Mouse (Mus musculus): ENCODE data around the gene Etfbkmt.

Gene Etfbkmt

GRCm38 (mm10) chr6:149139471-149139870 is at the start of gene Etfbkmt:
Etfbkmt (plus strand) TSS chr6:149139849.
- in situ Hi-C loops (cut with MboI; ENCODE audit: low sequenced_read_pairs), result no loop called here

- in situ Hi-C loops (cut with MboI; ENCODE audit: low sequenced_read_pairs), result no loop called here
These were observed 47.2 kb upstream of the Etfbkmt start for GRCm38 (mm10) chr6:149092406-149092805.

- in situ Hi-C loops (cut with MboI; ENCODE audit: low sequenced_read_pairs), result no loop called here
These were observed 46.2 kb upstream of the Etfbkmt start for GRCm38 (mm10) chr6:149093465-149093864.

- in situ Hi-C loops (cut with MboI; ENCODE audit: low sequenced_read_pairs), result no loop called here
These were observed 45.1 kb upstream of the Etfbkmt start for GRCm38 (mm10) chr6:149094555-149094954.

- in situ Hi-C loops (cut with MboI; ENCODE audit: low sequenced_read_pairs), result no loop called here
These were observed 44.3 kb upstream of the Etfbkmt start for GRCm38 (mm10) chr6:149095389-149095788.

GRCm38 (mm10) chr6:149096233-149096632 is 43.4 kb upstream of the Etfbkmt start:
- in situ Hi-C loops (cut with MboI; ENCODE audit: low sequenced_read_pairs), result no loop called here

- in situ Hi-C loops (cut with MboI; ENCODE audit: low sequenced_read_pairs), result no loop called here
These were observed 42.4 kb upstream of the Etfbkmt start for GRCm38 (mm10) chr6:149097276-149097675.

GRCm38 (mm10) chr6:149098993-149099392 is 40.7 kb upstream of the Etfbkmt start:
- in situ Hi-C loops (cut with MboI; ENCODE audit: low sequenced_read_pairs), result no loop called here

- in situ Hi-C loops (cut with MboI; ENCODE audit: low sequenced_read_pairs), result no loop called here
These were observed 39.2 kb upstream of the Etfbkmt start for GRCm38 (mm10) chr6:149100174-149101075.

- in situ Hi-C loops (cut with MboI; ENCODE audit: low sequenced_read_pairs), result no loop called here
These were observed 38.3 kb upstream of the Etfbkmt start, which contains the start of gene Dennd5b for GRCm38 (mm10) chr6:149101076-149101942. Dennd5b (minus strand) TSS chr6:149101680.

- in situ Hi-C loops (cut with MboI; ENCODE audit: low sequenced_read_pairs), result no loop called here
These were observed 37.8 kb upstream of the Etfbkmt start for GRCm38 (mm10) chr6:149101943-149102243.

GRCm38 (mm10) chr6:149103451-149103850 is 36.2 kb upstream of the Etfbkmt start:
- in situ Hi-C loops (cut with MboI; ENCODE audit: low sequenced_read_pairs), result no loop called here

GRCm38 (mm10) chr6:149107615-149108014 is 32.0 kb upstream of the Etfbkmt start:
- in situ Hi-C loops (cut with MboI; ENCODE audit: low sequenced_read_pairs), result no loop called here

GRCm38 (mm10) chr6:149108909-149109308 is 30.7 kb upstream of the Etfbkmt start:
- in situ Hi-C loops (cut with MboI; ENCODE audit: low sequenced_read_pairs), result no loop called here

- in situ Hi-C loops (cut with MboI; ENCODE audit: low sequenced_read_pairs), result loop anchor here (5.0 to 10.0 kb wide), 2 partner anchors 52 to 105 kb away; no protein-coding TSS in a partner anchor
These were observed 22.7 kb upstream of the Etfbkmt start for GRCm38 (mm10) chr6:149116992-149117391.

- in situ Hi-C loops (cut with MboI; ENCODE audit: low sequenced_read_pairs), result loop anchor here (5.0 to 10.0 kb wide), 2 partner anchors 54 to 107 kb away; no protein-coding TSS in a partner anchor
These were observed 20.7 kb upstream of the Etfbkmt start for GRCm38 (mm10) chr6:149118935-149119334.

GRCm38 (mm10) chr6:149119853-149120252 is 19.8 kb upstream of the Etfbkmt start:
- in situ Hi-C loops (cut with MboI; ENCODE audit: low sequenced_read_pairs), result loop anchor here (5.0 to 10.0 kb wide), 2 partner anchors 55 to 108 kb away; no protein-coding TSS in a partner anchor

GRCm38 (mm10) chr6:149123042-149123441 is 16.6 kb upstream of the Etfbkmt start:
- in situ Hi-C loops (cut with MboI; ENCODE audit: low sequenced_read_pairs), result no loop called here

- in situ Hi-C loops (cut with MboI; ENCODE audit: low sequenced_read_pairs), result loop anchor here (5.0 kb wide), 1 partner anchor 251 kb away; no protein-coding TSS in a partner anchor
These were observed 13.0 kb upstream of the Etfbkmt start for GRCm38 (mm10) chr6:149126675-149127074.

- in situ Hi-C loops (cut with MboI; ENCODE audit: low sequenced_read_pairs), result loop anchor here (5.0 kb wide), 1 partner anchor 247 kb away; no protein-coding TSS in a partner anchor
These were observed 9.8 kb upstream of the Etfbkmt start, which contains the start of gene Gm10203 for GRCm38 (mm10) chr6:149129870-149130269. Gm10203 (plus strand) TSS chr6:149130170.

- in situ Hi-C loops (cut with MboI; ENCODE audit: low sequenced_read_pairs), result no loop called here
These were observed 8.5 kb upstream of the Etfbkmt start for GRCm38 (mm10) chr6:149131111-149131510.
